Mouse (Mus musculus) right cerebral cortex, postnatal 14 days (tissue): ENCODE measurements around the gene Axdnd1.
A peak's percentile ranks its signal among the peaks of the same experiment; 100 is the strongest.
"Not testable (repeated sequence)": the region's sequence is repeated elsewhere in the genome, so short reads cannot be mapped to it uniquely, and the experiment has no call there.

Source experiments
- DNase-seq: peaks from one replicate; pipeline ENCODE4 v3.0.0; 2022

Gene Axdnd1

DNA sequence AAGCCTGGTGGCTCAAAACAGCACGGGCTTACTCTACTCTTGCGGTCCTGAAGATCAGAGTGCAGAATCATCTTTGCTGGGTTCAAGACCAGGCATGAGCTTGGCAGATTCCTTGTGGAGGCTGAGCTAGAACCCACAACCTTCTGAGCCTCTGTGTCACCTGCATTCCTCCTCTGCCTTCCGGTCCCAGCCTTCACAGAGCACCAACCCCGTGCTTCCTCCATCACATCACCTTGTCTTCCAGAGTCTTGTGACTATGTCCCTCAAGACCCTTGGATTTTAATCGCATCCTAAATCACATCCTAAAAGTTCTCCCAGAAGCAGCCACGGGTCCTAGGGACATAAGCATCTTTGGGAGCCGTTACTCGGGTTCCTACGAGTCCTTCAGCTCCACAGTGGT lies 97.8 kb downstream of the Axdnd1 start:
- no peak for DNase-seq

DNA sequence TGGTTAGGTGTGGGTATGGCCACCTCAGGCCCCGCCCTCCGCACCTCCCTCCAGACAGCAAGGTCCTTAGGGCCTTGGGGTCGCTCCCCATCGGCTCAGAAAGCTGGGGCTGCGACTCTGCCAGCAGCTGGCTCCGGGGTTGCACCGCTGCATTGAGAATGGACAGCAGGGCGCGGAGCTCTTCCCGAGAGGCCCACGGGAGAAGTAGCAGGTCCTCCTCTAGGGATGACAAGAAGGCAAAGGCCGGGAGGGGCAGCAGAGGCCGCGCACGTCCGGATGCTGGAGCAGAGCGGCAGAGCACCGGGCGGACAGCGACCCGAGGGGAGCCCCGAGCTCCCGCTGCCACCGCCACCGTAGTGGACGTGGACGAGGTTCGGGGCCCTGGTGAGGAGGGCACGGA lies 110.3 kb downstream of the Axdnd1 start, which contains the start of gene Nphs2:
TSS of gene Nphs2 (plus strand) at position 98 of the 400 bp plus-strand sequence.
- no peak for DNase-seq

DNA sequence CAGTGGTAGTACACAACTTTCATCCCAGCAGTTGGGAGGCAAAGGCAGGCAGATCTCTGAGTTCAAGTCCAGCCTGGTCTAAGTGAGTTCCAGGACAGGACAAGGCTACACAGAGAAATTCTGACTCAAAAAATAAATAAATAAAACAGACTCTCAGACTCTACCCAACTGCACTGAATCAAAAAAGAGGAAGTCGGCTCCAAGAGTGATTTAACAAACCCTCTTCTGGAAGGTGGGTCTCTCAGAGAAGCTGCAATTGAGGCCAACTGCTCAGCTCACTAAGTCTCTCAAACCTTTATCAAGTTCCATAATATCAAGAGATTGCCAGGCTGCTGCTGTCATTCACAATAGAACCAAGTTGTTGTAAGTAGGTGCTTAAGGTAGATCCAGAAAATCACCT lies 112.4 kb downstream of the Axdnd1 start:
- DNase-seq = no peak

DNA sequence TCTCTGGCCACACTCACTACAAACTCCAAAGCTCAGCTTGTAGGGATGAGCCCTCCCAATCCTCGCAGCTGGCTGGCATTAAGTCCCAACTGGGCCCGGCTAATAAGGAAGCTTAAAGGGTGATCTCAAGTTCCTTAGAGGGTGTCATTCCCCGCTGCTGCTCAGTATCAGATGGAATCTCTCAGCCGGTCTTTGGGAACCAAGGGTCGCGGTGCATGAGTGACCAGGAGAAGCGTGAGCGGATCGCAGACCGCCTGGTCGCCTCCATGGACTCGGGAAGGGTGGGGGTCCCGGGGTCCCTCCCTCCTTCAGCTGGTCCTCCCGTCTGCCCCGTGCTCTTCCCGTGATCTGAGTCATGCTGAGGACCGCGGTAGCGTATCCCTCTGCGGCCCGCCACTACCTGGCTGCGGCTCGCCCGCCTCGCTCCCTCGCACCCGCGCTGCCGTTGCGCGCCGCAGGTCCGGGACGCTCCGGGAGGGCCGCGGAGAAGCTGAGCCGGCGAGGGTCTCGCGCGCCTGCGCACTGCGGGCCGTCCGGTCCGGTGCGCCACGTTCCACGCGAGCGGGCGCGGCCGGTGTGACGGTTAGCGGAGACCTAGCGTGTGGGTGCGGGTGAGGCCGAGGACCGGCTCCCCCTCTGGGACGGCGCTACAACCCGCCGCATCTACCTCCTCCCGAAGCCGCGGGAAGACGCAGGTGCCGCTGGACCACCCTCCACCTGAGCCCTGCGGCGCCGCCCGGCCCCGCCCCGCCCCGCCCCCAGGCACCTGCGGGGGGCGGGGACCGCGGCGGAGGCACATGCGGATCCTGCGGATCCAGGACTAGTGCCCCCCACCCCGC lies 117.8 kb downstream of the Axdnd1 start, which contains the start of gene Tdrd5:
TSS of gene Tdrd5 (minus strand) at position 754 of the 839 bp plus-strand sequence.
- peak; percentile 62 for DNase-seq

DNA sequence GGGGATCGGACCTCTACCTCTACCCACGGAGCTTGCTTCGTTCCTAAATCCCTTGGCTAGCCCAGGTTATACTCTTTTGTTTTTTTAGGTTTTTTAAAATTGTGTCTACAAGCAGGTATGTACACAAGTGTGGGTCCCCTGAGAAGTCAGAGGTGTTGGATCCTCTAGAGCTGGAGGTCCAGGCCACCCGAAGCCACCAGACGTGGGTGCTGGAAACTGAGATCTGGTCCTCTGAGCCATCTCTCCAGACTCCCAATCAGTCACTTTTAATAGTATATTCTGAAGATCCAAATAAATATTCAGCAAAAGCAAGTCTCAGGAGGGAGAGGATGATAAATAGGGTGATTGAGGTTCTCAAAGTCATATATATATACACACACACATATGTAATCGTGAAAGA lies 130.9 kb downstream of the Axdnd1 start:
- no peak for DNase-seq

DNA sequence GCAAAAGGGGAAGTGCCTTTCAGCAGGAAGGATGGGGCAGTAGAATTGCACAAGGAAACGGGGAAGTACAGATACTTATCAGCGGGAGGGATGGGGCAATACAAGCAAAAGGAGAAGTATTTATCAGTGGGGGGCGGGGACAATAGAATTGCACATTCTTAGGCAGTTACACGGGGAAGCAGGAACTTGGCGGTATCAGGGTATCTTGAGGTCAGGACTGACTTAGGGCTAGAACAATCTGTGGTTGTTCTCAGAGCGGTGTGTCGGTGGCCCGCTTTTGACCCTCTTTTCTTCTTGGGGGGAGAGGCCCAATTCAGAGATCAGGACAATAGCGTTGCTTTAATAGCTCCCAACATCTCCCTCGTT lies 131.8 kb downstream of the Axdnd1 start:
- DNase-seq = not testable (repeated sequence)

DNA sequence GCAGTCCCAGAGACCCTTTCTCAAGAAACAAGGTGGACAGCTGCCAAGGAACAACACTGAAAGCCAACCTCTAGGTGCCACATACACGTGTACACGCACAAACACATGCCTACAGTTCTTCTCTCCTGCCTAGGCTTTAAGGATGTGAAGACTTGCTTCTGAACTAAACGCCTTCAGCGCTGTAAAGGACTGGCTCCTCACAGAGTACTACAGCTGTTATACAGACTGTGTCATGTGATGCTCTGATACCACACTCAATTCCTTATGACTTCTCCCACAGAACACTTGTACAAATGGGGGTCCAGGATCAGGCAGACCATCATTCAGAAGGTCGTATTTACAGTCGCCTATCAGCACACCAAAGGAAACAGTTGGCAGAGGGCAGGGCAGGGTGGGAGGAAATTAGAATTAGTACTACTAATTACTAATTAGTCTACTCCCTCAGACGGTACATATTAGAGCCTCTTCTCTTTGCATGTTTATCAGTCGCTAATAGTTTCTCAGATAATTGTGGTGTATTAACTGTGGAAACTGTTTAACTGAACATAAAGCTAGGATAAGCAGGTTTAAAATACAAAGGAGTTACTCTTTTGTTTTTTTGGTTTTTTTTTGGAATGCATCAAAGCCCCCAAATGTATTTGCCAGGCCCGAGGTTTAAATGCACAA lies 132.3 kb downstream of the Axdnd1 start:
- no peak for DNase-seq

DNA sequence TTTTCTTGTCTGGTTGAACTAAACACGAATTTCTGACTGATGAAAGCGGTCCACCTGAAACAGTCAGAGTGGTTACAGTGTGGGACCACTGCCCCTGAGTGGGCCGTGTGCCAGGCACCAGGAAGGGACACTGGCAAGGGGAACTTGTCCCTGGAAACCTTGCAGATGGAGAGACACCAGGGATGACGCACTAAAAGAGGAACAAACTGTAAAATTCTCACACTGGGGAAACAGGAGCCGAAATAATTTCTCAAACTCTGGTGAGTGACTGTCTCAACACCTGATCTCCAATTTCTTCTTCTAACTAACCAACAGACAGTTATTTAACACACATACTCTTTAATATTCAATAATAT lies 135.4 kb downstream of the Axdnd1 start:
- no peak for DNase-seq

DNA sequence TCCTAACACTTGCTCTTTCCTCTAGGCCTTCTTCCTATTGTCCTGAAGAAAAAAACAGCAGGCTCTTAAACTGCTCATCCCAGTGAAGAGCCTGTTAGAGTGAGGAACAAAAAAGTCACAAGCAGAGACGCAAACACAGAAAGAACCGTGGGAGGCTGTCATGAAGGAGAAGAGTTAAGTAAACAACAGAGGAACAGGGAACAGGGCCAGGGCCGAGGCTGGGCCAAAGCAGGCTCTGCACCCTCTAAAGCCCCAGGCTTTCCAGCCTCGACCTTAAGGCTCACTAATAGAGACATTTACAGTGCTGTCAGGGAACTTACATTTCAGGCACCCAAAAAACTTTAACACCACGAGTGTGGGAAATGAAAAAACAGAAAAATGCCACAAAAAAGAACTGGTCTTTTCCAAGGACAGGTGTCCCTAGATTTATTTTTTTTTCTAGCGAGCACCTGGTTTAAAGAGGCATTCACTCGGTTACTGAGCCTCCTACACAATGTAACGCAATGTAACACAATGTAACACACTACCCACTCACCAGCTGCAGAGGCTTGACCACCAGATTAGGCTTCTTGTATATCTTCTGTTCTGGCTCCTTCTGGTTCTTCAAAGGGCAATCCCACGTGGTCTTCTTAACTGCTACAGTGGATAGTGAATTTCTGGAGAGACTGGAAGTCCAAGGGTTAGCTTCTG lies 136.0 kb downstream of the Axdnd1 start:
- no peak for DNase-seq

DNA sequence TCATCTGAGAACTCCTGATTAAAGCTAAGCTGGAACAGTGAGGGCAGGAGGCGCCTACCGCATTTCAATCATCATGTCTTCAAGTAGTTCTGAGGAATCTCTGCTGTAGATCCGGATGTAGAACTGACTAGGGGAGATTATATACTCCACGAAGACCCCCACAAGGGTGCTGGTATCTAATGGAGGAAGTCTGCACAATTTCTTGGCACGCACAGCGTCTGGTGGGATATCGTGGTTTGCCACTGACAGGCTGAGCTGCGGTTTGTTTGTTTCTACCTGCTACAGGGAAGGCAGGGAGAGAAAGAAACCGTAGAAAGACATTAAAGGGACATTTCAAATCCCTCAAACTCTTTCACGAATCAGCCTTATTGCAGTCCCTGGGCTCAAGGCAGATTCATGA lies 136.8 kb downstream of the Axdnd1 start:
- DNase-seq = no peak

DNA sequence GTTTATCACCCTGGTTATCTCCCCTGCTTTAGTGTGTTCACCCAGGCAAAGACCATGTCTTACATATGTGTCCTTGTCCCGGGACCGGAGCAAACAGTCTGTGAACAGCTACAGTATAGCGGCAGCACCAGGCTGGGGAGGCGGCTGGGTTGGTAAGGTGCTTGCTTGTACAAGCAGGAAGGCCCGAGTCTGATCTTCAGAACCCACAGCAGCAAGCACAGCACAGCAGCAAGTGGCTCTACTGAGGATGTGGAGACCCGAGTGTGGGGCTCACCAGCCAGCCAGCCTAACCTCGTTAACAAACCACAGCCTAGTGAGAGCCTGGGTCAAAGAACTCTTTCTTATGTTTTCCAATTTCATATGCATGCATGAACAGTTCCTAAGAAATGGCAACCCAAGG lies 140.8 kb downstream of the Axdnd1 start:
- no peak for DNase-seq

DNA sequence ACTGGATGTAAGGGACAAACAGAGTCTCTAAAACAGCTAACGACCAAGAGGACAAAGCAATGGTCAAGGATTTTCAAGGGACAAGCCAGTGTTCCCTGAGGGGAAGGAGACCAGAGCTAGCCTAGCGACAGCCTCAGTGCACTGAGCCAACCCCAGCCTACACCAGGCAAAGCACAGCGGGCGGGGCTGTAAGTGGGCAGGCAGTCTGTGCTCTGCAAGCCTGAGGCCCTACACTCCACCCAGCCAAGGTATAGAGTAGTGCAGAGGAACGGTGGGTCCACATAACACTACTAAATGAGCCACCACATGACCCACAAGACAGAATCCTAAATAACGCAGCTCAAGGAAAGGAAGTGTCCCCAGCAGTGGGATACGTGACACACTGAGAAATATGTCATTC lies 147.3 kb downstream of the Axdnd1 start:
- no peak for DNase-seq
